Mouse (Mus musculus) bone marrow macrophage, adult 2 months (primary cell): Measurements from ENCODE around the gene Ncam2.

Experiments used
- CTCF ChIP-seq: IDR thresholded peaks from 2 replicates; pipeline ENCODE4 v1.5.1; 2012; ENCODE audit warnings: low read depth, mild to moderate bottlenecking, low read length, moderate library complexity
- POLR2A ChIP-seq: IDR thresholded peaks from 2 replicates; pipeline ENCODE4 v1.6.1; 2012; ENCODE audit warnings: mild to moderate bottlenecking, low read depth, low read length, borderline replicate concordance

GRCm38 (mm10) chr16:81284241-81284640 lies 83.7 kb downstream of the Ncam2 start:
- TF ChIP-seq POLR2A (no peak), CTCF (no peak)
